Mouse (Mus musculus): Measurements from ENCODE around the gene Jade1. TPM values are rescaled to one million over a fixed set of nuclear protein-coding genes. Genes with fewer than 3 reads are reported as not detected.

Gene Jade1
- total RNA-seq, 4 experiments from 2014 or later: 22.4 to 29.0 (median 27.6) TPM

GRCm38 (mm10) chr3:41548238-41548637 is 7.3 kb upstream of the Jade1 start:
- no peak for DNase-seq (ENCODE audit: low spot score in 2 of 2)

- DNase-seq (ENCODE audit: low spot score in 2 of 2): no peak
These were observed 3.9 kb upstream of the Jade1 start for GRCm38 (mm10) chr3:41551671-41552070.

- DNase-seq (ENCODE audit: low spot score in 2 of 2): no peak
These were observed 2.6 kb upstream of the Jade1 start for GRCm38 (mm10) chr3:41552777-41553548.

GRCm38 (mm10) chr3:41553681-41554080 is 1.9 kb upstream of the Jade1 start:
- DNase-seq (ENCODE audit: low spot score in 2 of 2): no peak

DNA sequence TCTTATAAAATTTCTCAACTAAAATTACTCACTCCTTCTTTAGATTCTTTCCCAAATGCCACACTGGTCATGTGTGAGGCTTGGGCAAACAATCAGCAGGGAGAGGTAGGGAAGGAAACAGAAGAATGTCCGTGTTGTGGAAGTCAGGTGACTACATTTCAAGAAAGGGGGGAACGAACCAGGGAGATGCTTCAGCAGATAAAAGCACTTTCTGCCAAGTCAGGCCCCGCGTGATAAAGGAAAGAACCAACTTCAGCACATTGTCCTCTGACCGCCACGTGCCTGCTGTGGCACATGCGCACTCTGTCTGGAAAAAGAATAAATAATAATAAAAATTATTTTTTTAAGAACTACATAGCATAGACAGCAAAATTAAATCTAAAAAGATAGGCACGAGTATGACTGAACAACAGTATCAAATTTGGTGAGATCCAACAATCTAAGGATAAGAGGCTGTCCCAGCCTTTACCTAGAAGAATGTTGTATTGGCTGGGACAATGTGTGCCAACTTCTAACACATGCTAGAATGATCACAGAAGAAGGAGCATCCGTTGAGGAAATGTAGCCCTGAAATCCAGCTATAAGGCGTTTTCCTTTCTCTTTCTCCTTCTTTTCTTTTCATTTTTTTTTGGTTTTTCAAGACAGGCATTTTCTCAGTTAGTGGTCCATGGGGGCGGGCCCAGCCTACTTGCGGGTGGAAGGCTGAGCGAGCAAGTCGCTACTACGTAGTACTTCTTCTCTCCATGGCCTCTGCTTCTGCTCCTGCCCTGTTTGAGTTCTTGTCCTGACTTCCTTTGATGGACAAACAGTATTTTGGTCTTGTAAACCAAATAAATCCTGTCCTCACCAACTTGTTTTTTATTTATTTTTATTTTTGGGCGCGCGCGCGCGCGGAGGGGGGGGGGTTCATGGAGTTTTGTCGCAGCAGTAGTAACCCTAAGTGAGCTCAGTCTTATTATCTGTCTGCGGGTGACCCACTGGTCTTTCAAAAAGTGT is 753 bp upstream of the Jade1 start:
- no peak for DNase-seq (ENCODE audit: low spot score in 2 of 2)

- DNase-seq (ENCODE audit: low spot score in 2 of 2): no peak
These were observed 1.1 kb downstream of the Jade1 start for GRCm38 (mm10) chr3:41556451-41557266.

DNA sequence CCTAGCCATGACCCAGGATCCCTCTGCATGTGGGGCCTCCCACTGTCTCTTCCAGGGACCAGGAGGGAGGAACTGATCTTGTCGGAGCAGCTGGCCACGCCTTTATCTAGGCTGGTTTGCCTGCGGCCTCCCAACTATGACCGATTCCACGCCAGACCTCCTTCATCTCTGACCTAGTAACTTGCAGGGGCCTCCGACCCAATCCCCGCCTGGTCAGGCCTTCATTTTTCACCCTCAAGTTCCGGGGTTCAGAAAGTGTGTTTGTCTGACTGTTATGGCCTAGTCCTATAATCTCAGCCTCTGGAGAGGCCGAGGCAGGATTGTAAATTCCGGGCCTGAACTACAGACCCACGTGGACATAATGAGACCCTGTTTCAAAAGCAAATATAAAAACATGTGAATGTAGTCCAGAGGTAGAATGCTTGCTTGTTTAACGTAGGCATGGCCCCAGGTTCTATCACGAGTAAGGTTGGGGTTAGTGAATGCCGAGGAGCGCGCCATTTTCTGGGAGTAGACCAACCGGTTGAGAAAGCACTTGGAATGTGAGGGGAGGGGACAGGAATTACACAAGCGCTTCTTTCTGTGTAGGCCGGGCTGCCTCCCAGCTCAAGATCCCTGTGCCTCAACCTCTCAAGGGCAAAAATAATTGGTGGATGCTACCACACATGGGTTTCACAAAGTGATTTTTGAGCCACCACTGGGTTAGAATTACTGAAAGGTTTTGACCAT is 1.9 kb downstream of the Jade1 start:
- DNase-seq (ENCODE audit: low spot score in 2 of 2): no peak

DNA sequence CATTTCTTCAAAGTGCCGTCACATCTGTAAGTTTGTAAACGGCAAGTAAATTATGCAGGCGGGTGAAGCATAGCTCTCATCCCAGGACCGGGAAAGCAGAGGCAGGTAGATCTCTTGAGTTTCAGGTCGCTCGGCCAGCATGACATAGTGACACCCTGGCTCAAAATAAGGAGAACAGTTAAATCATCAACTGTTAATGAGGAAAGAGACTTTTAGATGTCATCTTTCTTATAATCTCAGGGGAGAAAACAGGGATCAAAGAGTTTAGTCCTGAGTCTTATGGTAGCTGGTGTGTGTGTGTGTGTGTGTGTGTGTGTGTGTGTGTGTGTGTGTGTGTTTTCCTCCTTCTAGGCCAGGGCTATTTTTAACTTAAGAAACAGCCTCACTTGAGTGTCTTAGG is 5.0 kb downstream of the Jade1 start:
- no peak for DNase-seq (ENCODE audit: low spot score in 2 of 2)

DNA sequence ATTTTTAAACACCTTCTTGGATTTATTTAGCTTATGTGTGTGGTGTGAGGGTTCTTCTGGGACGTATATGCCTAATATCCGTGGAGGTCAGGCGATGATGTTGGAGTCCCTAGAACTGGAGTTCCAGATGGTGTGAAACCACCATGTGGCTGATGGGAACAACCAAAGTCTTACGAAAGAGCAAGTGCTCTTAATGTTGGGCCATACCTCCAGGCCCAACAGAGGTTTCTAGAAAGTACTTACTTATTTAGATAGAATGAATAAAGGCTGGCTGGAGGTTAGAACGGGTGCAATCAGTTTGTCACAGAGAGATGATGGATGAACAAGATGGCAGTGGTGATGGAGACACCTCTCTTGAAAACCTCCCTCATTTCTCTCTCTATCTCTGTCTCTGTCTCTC is 6.3 kb downstream of the Jade1 start:
- DNase-seq (ENCODE audit: low spot score in 2 of 2): no peak

DNA sequence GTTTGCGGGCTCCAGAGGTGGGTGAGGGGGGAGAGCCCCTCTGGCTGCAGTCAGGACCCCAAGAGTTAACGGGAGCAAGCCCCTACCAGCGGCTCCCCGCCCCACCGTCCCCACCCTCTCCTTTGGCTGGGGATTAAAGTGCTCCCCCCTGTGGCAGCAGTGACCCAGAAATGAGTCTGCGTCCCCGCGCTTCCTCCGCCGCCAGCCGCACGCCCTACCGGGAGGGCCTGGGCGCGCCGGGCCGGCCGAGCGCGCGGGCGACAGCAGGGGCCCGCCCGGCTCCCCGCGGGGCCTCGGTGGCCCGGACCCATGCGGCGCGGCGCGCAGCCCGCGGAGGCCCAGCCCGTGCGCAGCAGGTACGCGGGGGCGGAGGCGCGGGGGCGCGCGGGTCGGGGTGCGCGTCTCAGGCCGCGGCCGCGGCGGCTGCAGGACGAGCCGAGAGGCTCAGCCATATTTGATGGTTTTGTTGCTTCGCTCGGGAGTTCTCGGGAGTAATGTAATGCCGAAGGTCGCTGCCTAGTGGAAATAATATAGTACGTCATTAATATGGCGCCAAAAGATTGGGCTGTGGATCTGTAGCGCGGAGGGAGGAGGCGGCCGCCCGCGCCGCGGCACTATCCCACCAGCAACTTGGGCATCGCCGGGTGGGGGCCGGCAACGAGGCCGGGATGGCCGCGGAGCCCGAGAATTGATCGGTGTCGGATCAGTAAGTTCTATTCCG is 7.8 kb downstream of the Jade1 start:
- peak; percentile 50 to 64 for DNase-seq (ENCODE audit: low spot score in 2 of 2)

DNA sequence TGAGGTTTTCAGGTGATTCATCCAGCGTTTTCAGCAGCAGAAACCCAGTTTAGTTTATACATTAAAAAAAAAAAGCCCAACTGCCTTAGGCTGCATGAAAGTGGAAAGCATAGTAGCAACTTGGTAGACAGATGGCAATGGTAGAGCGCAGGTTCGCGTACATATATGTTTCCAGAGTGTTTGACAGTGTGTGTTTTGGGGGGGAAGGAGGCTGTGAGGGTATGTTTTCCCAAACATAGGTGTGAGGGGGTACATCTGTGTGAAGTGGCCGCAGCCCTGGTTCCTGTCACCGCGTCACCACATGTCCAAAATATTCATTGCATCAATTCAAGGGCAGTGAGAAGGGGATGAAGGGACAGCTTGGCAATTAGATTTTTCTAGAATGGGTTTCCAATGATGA is 8.5 kb downstream of the Jade1 start:
- no peak for DNase-seq (ENCODE audit: low spot score in 2 of 2)

DNA sequence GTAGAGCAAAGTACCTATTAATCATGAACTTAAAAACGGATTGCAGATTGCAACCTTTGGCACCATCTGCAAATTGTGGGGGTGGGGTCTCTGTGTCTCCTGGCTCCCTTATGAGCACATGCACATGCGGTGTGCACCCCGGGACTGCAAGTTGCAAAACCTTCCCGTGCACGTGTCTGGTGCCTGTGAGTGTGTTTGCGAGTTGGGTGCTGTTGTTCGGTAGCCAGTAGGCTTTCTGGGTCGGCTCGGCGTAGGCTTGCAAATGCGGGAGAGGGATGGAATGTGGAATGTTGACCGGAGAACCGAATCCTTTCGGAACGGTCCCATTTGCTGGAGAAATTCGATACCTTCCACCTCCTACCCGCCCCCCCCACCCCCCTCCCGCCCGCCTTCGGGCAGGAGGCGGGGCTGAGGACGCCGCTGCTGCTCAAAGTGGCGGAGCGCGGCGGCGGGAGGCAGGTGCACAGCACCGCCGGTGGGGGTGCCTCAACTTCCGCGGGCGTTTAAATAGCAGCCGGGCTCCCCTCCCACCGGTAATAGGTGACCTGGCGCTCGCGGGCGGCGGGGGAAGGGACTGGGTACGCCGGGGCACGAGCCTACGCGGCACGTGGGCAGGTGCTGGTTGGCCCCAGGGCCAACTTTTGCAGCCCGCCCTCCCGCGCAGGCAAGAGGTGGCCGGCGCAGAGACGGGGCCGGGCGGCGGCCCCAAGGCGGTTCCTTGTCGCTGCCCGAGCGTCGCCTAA is 9.1 kb downstream of the Jade1 start:
- DNase-seq (ENCODE audit: low spot score in 2 of 2): peak; percentile 57 to 69

DNA sequence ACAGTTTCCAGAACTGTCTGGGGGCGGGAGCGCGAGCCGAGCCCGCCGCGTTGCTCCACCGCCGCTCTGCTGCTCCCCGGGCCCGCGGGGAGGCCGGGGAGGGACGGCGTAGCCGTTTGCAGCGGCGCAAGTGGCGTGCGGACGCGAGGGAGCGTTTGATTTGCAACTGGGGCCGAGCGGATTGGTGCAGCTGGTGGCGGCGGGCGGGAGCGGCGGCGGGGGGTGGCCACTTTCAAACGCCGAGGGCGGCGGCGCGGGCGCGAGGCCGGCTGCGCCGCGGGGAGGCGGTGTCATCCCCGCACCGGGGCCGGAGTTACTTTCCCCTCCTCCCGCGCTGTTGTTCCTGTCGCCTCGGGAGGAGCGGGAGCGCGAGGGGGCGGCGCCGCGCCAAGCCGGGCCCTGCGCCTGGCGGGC is 9.9 kb downstream of the Jade1 start:
- DNase-seq (ENCODE audit: low spot score in 2 of 2): peak; percentile 83 to 84

- peak; percentile 74 to 80 for DNase-seq (ENCODE audit: low spot score in 2 of 2)
These were observed 10.4 kb downstream of the Jade1 start for GRCm38 (mm10) chr3:41565955-41566354.

- no peak for DNase-seq (ENCODE audit: low spot score in 2 of 2)
These were observed 14.4 kb downstream of the Jade1 start for GRCm38 (mm10) chr3:41569943-41570342.

DNA sequence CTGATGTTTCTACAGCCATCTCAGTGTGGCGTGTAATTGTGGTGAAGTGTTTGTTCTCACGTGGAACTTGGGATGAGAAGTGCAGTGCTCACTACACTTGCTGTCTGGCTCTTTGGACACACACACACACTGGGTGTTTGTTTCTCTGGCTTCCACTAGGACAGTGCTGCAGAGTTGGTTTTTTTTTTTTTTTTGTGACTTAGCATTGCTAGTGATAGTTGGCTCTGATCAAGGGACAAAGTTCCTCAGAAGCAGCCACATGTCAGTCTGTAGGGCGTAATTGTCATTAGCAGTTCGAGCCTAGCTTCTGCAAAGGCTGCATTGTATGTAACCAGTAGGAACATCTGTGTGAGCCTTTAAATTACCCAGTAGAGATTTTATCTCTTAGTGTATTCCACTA is 16.6 kb downstream of the Jade1 start:
- DNase-seq (ENCODE audit: low spot score in 2 of 2): no peak

GRCm38 (mm10) chr3:41572968-41573367 is 17.4 kb downstream of the Jade1 start:
- DNase-seq (ENCODE audit: low spot score in 2 of 2): no peak

- no peak for DNase-seq (ENCODE audit: low spot score in 2 of 2)
These were observed 18.7 kb downstream of the Jade1 start for GRCm38 (mm10) chr3:41574208-41574607.

GRCm38 (mm10) chr3:41574720-41575435 is 19.3 kb downstream of the Jade1 start:
- DNase-seq (ENCODE audit: low spot score in 2 of 2): no peak
